Mouse (Mus musculus) ES-Bruce4 (cell line): Measurements from ENCODE around the gene Nr6a1.

Experiments
- CTCF ChIP-seq: IDR thresholded peaks from one replicate; pipeline ENCODE4 v1.8.1; 2011; ENCODE audit warnings: low read depth, low read length
- EP300 ChIP-seq: IDR thresholded peaks from 2 replicates; pipeline ENCODE4 v1.6.1; 2011; ENCODE audit warnings: low read depth, low read length; ENCODE audit not compliant: insufficient read depth
- POLR2A ChIP-seq: IDR thresholded peaks from one replicate; pipeline ENCODE4 v1.8.1; 2011; ENCODE audit warnings: low read length; ENCODE audit not compliant: insufficient read depth

DNA sequence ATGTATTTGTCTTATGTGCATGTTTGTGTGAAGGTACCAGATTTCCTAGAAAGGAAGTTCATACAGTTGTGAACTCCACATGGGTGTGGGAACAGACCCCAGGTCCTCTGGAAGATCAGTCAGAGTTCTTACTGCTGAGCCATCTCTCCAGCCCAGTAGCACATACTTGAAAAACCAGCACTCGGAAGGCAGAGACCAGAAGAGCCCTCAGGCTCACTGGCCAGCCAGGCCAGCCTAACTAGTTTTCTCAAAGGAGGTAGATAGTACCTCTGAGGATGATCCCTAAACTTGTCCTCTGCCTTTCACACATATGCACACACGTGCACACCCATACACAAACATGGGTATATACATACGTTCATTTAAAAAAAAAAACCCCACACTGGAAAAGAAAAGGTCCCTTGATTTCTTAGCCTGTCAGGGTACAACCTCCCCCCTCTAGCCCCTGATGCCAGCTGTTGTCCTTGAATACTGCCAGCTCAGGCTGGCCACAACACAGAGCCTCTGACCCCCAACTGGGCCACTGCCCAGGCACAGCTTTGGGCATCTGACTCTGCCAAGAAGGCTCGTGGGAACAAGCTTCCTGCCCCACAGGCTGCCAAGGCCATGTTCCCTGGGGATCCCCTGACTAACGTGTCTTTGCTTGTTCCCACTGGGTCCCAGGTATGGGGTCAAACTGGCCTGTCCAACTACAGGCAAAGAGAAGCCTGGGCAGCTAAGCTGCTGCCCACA is 25.8 kb upstream of the Nr6a1 start:
- TF ChIP-seq CTCF (no peak), EP300 (no peak), POLR2A (no peak)
